Mouse (Mus musculus): ENCODE results near the gene Oscp1. TPM values are rescaled to one million over a fixed set of nuclear protein-coding genes. Genes with fewer than 3 reads are reported as not detected.
"Not testable (repeated sequence)": the region's sequence is repeated elsewhere in the genome, so short reads cannot be mapped to it uniquely, and the experiment has no call there.

Gene Oscp1
- polyA plus RNA-seq, 1 experiment from 2014 or later = 13.7 TPM

DNA sequence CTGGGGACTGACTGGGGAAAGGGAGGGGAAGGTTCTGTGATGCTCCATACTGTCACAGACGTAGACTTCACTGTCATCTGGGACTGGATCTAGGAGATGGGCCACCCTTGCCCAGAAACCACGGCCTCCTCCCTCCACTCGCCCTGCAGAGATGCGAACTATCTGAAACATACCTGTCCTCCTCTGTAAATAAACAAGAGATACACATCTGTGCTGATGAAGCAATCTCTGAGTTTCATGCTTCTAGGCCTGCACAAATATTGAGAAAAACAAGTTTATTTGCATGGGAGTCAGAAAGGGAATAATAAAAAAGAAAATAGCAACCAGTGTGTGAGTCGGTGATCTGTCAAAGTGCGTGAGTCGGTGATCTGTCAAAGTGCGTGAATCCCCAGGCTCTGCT, 33.5 kb downstream of the Oscp1 start:
- Histone ChIP-seq H3K4me3 (ENCODE audit: low read depth, low read length) (no peak overlapping the region), H3K36me3 (ENCODE audit: control insufficient read depth, insufficient read depth, low read length) (no peaks in the 10 kb centered on the region), H3K9ac (ENCODE audit: low read depth, low read length) (no peak overlapping the region), H3K4me2 (ENCODE audit: low read depth, low read length) (no peak overlapping the region), H3K4me1 (ENCODE audit: control insufficient read depth, insufficient read depth, low read length) (no peaks in the 10 kb centered on the region), H3K9me3 (ENCODE audit: control insufficient read depth, low read length) (no peaks in the 10 kb centered on the region), H3K27me3 (replicated peaks; ENCODE audit: control insufficient read depth, insufficient read depth, low read length) (no peaks in the 10 kb centered on the region), H3K27ac (replicated peaks; ENCODE audit: low read depth, low read length) (no peak overlapping the region)
- no peak for ATAC-seq (ENCODE audit: low read depth)
- 76% methylated on average over 8 of the region's 8 CpGs for WGBS
- DNase-seq (ENCODE audit: low spot score) = no peak

DNA sequence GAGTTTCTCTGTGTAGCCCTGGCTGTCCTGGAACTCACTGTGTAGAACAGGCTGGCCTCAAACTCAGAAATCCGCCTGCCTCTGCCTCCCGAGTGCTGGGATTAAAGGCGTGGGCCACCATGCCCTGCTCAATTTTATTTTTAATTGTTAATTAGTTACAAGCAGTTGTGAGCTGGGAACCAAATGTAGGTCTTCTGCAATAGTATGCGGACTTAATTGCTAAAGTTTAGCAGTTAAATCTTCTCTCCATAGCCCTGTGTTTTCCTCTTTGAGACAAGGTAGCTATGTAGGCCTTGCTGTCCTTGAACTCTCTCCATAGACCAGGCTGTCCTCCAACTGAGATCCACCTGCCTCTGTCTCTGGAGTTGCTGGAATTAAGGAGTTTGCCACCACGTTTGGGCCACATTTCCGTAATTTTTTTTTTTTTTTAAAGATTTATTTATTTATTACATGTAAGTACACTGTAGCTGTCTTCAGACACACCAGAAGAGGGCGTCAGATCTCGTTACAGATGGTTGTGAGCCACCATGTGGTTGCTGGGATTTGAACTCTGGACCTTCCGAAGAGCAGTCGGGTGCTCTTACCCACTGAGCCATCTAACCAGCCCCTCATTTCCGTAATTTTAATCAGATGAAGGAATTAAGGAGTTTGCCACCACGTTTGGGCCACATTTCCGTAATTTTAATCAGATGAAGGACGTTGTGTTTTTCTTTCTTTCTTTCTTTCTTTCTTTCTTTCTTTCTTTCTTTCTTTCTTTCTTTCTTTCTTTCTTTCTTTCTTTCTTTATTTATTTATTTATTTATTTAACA, 37.5 kb downstream of the Oscp1 start:
- H3K4me3 ChIP-seq (ENCODE audit: low read depth, low read length) = peak overlapping the region; percentile 67
- not testable (repeated sequence) for H3K9ac ChIP-seq (ENCODE audit: low read depth, low read length); ATAC-seq (ENCODE audit: low read depth); H3K4me2 ChIP-seq (ENCODE audit: low read depth, low read length); H3K4me1 ChIP-seq (ENCODE audit: control insufficient read depth, insufficient read depth, low read length); H3K9me3 ChIP-seq (ENCODE audit: control insufficient read depth, low read length); H3K27ac ChIP-seq (replicated peaks; ENCODE audit: low read depth, low read length); H3K36me3 ChIP-seq (ENCODE audit: control insufficient read depth, insufficient read depth, low read length); DNase-seq (ENCODE audit: low spot score); H3K27me3 ChIP-seq (replicated peaks; ENCODE audit: control insufficient read depth, insufficient read depth, low read length)
- WGBS = 56% methylated on average over 14 of the region's 14 CpGs

- WGBS = 5% methylated on average over 27 of the region's 37 CpGs
- ATAC-seq (ENCODE audit: low read depth) = peak; percentile 99
- peak within 1 kb of the TSS; percentile 77 for H3K9ac ChIP-seq (ENCODE audit: low read depth, low read length)
- peaks cover 5% of the 10 kb centered on the region; the same call in 1 of the 2 replicates for H3K36me3 ChIP-seq (ENCODE audit: control insufficient read depth, insufficient read depth, low read length)
- peak within 1 kb of the TSS; percentile 68 for H3K4me2 ChIP-seq (ENCODE audit: low read depth, low read length)
- no peaks in the 10 kb centered on the region for H3K9me3 ChIP-seq (ENCODE audit: control insufficient read depth, low read length)
- H3K4me1 ChIP-seq (ENCODE audit: control insufficient read depth, insufficient read depth, low read length) = 0 out of 2 replicates have a peak, but pooled peaks cover 4% of the 10 kb centered on the region
- peak; percentile 99 for DNase-seq (ENCODE audit: low spot score)
- peak within 1 kb of the TSS; percentile 67 for H3K4me3 ChIP-seq (ENCODE audit: low read depth, low read length)
- no peaks in the 10 kb centered on the region for H3K27me3 ChIP-seq (replicated peaks; ENCODE audit: control insufficient read depth, insufficient read depth, low read length)
- H3K27ac ChIP-seq (replicated peaks; ENCODE audit: low read depth, low read length) = peak within 1 kb of the TSS; percentile 84
These were observed 38.2 kb downstream of the Oscp1 start, which contains the start of gene Lsm10 for GRCm38 (mm10) chr4:126096464-126097111. TSS of gene Lsm10 (plus strand) at chr4:126096623.

DNA sequence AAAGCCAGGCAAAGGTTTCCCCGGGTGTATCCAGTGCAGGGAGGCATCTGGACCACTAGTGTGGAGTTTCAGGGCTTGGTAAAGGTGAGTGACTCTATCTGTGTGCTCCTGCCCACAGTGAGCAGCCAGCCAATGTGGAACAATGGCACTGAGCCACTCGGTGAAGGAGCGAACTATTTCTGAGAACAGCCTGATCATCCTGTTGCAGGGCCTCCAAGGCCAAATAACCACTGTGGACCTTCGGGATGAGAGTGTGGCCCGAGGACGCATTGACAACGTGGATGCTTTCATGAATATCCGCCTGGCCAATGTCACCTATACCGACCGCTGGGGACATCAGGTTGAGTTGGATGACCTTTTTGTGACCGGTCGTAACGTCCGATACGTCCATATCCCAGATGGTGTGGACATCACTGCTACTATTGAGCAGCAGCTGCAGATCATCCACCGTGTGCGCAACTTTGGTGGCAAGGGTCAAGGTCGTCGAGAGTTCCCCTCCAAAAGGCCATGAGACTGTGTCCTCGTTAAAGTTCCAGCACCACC, 39.4 kb downstream of the Oscp1 start:
- Histone ChIP-seq H3K9me3 (ENCODE audit: control insufficient read depth, low read length) (no peaks in the 10 kb centered on the region), H3K4me2 (ENCODE audit: low read depth, low read length) (no peak overlapping the region), H3K4me3 (ENCODE audit: low read depth, low read length) (no peak overlapping the region), H3K9ac (ENCODE audit: low read depth, low read length) (no peak overlapping the region), H3K36me3 (ENCODE audit: control insufficient read depth, insufficient read depth, low read length) (peaks cover 5% of the 10 kb centered on the region; the same call in 1 of the 2 replicates), H3K4me1 (ENCODE audit: control insufficient read depth, insufficient read depth, low read length) (peaks cover 12% of the 10 kb centered on the region), H3K27ac (replicated peaks; ENCODE audit: low read depth, low read length) (no peak overlapping the region), H3K27me3 (replicated peaks; ENCODE audit: control insufficient read depth, insufficient read depth, low read length) (no peaks in the 10 kb centered on the region)
- WGBS = 96% methylated on average over 20 of the region's 20 CpGs
- ATAC-seq (ENCODE audit: low read depth) (no peak), DNase-seq (ENCODE audit: low spot score) (no peak)

DNA sequence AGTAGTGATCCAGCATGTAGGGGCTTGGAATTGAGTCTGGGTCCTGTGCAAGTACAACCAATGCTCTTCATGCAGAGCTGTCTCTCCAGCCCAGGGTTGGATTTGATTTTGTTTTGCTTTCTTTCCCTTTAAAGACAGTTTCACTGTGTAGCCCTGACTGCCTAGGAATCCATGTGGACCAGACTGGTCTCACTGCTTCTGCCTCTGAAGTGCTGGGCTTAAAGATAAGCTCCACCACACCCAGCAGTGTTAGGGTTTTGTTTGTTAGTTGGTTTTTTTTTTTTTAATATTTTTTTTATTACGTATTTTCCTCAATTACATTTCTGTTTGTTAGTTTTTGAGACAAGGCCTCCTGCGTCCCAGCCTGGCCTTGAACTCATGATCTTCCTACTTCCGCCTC, 41.0 kb downstream of the Oscp1 start:
- H3K9ac ChIP-seq (ENCODE audit: low read depth, low read length) = no peak overlapping the region
- ATAC-seq (ENCODE audit: low read depth) (no peak), DNase-seq (ENCODE audit: low spot score) (no peak)
- no peak overlapping the region for H3K4me3 ChIP-seq (ENCODE audit: low read depth, low read length)
- peaks cover 17% of the 10 kb centered on the region for H3K4me1 ChIP-seq (ENCODE audit: control insufficient read depth, insufficient read depth, low read length)
- 87% methylated on average over 3 of the region's 3 CpGs for WGBS
- H3K9me3 ChIP-seq (ENCODE audit: control insufficient read depth, low read length) = no peaks in the 10 kb centered on the region
- peaks cover 5% of the 10 kb centered on the region; the same call in 1 of the 2 replicates for H3K36me3 ChIP-seq (ENCODE audit: control insufficient read depth, insufficient read depth, low read length)
- H3K27me3 ChIP-seq (replicated peaks; ENCODE audit: control insufficient read depth, insufficient read depth, low read length) = no peaks in the 10 kb centered on the region
- no peak overlapping the region for H3K4me2 ChIP-seq (ENCODE audit: low read depth, low read length)
- H3K27ac ChIP-seq (replicated peaks; ENCODE audit: low read depth, low read length) = no peak overlapping the region

- WGBS = 92% methylated on average over 3 of the region's 3 CpGs
- H3K9ac ChIP-seq (ENCODE audit: low read depth, low read length) = no peak overlapping the region
- no peak overlapping the region for H3K4me2 ChIP-seq (ENCODE audit: low read depth, low read length)
- H3K4me3 ChIP-seq (ENCODE audit: low read depth, low read length) = no peak overlapping the region
- H3K4me1 ChIP-seq (ENCODE audit: control insufficient read depth, insufficient read depth, low read length) = peaks cover 28% of the 10 kb centered on the region
- peaks cover 5% of the 10 kb centered on the region; the same call in 1 of the 2 replicates for H3K36me3 ChIP-seq (ENCODE audit: control insufficient read depth, insufficient read depth, low read length)
- no peaks in the 10 kb centered on the region for H3K9me3 ChIP-seq (ENCODE audit: control insufficient read depth, low read length)
- no peak for ATAC-seq (ENCODE audit: low read depth)
- no peaks in the 10 kb centered on the region for H3K27me3 ChIP-seq (replicated peaks; ENCODE audit: control insufficient read depth, insufficient read depth, low read length)
- no peak overlapping the region for H3K27ac ChIP-seq (replicated peaks; ENCODE audit: low read depth, low read length)
- DNase-seq (ENCODE audit: low spot score) = no peak
These were observed 42.4 kb downstream of the Oscp1 start for GRCm38 (mm10) chr4:126100764-126101163.

DNA sequence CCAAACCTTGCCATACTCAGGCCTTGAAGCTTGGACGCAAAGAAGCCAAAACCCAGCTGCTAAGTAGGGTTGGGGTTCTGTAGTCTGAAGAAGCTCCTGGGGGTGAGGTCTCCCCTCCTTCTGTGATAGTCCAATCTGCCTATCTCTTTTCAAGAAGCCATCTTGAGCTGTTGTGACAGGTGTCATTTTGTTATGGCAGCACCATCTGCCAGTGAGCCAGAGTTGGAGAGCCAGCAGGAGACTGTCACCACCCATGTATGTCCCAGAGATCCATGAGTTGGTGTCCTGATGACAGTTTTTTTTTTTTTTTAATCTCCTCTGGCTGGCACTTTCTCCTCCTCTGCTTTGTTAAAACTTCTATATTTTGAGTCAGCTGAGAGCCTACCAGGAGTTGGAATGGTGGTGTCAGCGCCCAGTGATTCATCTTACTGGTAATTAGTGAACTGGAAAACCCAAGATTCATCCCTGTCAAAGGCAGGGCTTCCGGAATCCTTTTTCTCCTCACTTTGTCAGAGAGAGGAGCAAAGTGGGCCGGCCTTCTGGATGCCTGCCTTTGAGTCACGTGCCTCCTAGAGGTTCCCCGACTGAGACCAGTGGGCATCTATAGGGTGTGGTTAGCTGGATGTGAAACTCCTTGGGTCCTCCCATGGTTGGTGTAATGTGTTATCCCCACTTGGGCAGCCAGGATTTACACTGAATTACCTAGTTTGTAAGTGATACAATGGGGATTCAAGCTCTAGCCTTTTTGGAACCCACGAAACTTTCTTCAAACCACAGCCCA, 43.9 kb downstream of the Oscp1 start:
- no peak for ATAC-seq (ENCODE audit: low read depth)
- H3K27ac ChIP-seq (replicated peaks; ENCODE audit: low read depth, low read length) = peak overlapping the region; percentile 90
- H3K4me3 ChIP-seq (ENCODE audit: low read depth, low read length) = no peak overlapping the region
- WGBS = 45% methylated on average over 7 of the region's 7 CpGs
- no peaks in the 10 kb centered on the region for H3K27me3 ChIP-seq (replicated peaks; ENCODE audit: control insufficient read depth, insufficient read depth, low read length)
- H3K9me3 ChIP-seq (ENCODE audit: control insufficient read depth, low read length) = no peaks in the 10 kb centered on the region
- DNase-seq (ENCODE audit: low spot score) = no peak
- H3K4me2 ChIP-seq (ENCODE audit: low read depth, low read length) = peak overlapping the region; percentile 98
- peaks cover 25% of the 10 kb centered on the region for H3K4me1 ChIP-seq (ENCODE audit: control insufficient read depth, insufficient read depth, low read length)
- peaks cover 5% of the 10 kb centered on the region; the same call in 1 of the 2 replicates for H3K36me3 ChIP-seq (ENCODE audit: control insufficient read depth, insufficient read depth, low read length)
- peak overlapping the region; percentile 58; the same call in 1 of the 2 replicates for H3K9ac ChIP-seq (ENCODE audit: low read depth, low read length)

DNA sequence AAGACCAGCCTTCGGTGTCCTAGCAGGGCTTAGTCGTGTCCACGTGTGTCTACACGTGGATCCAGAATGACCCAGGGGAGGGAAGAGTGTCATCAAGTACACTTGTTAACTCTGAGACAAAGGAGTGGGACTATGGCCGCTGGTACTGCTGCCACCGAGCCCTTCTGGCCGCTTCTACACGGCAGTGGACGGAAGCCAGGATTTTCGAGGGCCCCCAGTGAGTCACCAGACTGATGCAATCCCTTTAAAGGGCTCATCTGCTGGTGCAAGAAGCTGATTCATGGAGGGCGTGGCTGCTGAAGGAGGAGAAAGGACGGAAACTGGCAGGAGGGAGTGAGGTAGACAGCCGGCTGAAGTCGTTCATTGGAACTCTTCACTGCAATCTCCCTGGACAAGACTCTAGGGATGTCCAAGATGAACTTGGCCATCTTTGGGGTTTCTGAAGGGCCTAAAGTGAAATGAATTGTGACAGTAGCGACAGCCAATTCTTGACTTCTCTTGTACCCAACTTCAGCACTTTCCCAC, 44.8 kb downstream of the Oscp1 start:
- ATAC-seq (ENCODE audit: low read depth) = peak; percentile 60
- H3K27ac ChIP-seq (replicated peaks; ENCODE audit: low read depth, low read length) = peak overlapping the region; percentile 90

More for the DNA sequence above, 44.8 kb downstream of the Oscp1 start:
- Histone ChIP-seq H3K9me3 (ENCODE audit: control insufficient read depth, low read length) (no peaks in the 10 kb centered on the region), H3K4me1 (ENCODE audit: control insufficient read depth, insufficient read depth, low read length) (peaks cover 24% of the 10 kb centered on the region), H3K27me3 (replicated peaks; ENCODE audit: control insufficient read depth, insufficient read depth, low read length) (no peaks in the 10 kb centered on the region), H3K4me3 (ENCODE audit: low read depth, low read length) (peak overlapping the region; percentile 94), H3K9ac (ENCODE audit: low read depth, low read length) (peak overlapping the region; percentile 58), H3K4me2 (ENCODE audit: low read depth, low read length) (peak overlapping the region; percentile 98), H3K36me3 (ENCODE audit: control insufficient read depth, insufficient read depth, low read length) (peaks cover 5% of the 10 kb centered on the region; the same call in 1 of the 2 replicates)
- 2% methylated on average over 15 of the region's 15 CpGs for WGBS
- DNase-seq (ENCODE audit: low spot score) = peak; percentile 91
